Mouse (Mus musculus): Measurements from ENCODE around the gene Vipas39.
"Not testable (repeated sequence)": the region's sequence is repeated elsewhere in the genome, so short reads cannot be mapped to it uniquely, and the experiment has no call there.

Gene Vipas39

DNA sequence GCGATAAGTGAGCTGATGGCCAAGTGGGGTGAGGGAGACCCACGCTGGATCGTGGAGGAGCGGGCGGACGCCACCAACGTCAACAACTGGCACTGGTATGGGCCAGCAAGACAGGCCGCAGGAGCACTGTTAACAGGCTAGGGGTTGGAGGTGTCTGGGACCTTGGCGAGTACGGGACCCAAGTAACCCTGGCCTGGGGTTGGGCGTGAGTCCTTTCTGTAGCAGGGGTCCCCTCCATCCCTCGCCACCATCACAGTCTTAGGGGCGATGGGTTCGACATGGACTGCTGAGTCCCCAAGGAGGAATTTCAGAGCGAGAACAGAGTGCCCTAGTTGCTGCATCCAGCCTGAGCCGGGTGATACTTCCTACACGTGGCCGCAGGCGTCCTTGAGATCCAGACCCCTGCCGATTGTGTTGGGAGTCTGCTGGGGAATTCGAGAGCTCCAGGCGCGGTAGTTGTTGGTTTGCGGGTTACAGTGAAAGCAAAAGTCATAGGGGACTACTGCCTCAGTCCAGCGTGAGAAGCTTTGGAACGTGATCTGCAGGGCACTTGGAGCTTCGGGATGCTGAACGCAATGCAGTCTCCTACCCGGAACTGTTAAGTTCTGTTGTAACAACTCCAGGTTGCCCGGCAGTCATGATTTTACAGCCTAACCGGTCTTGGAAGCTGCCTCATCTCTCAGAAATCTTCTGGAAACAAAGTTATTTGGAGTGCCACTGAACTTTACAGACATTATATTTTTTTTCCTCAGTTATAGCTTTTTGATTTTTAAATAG lies 959 bp upstream of the Vipas39 start:
- peak; percentile 51 for DNase-seq (ENCODE audit: low read depth, low spot score)

DNA sequence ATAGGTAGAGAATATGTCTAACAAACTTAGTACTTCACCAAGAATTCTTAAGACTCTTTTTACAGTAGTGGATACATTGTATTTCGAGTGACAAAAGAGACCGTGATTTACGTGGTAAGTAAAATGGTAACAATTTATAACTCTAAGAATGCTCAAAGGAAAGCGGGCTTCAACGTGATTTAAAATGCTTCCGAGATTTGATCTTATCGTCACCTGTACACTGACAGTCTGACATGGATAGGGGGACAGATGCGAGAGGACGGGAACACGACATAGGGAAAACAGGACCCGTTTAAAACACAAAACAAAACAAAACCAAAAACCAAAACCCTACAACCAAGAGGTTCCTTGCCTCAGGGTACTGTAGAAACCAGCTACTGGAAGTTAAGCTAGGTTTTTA lies 612 bp downstream of the Vipas39 start:
- no peak for DNase-seq (ENCODE audit: low read depth, low spot score)

DNA sequence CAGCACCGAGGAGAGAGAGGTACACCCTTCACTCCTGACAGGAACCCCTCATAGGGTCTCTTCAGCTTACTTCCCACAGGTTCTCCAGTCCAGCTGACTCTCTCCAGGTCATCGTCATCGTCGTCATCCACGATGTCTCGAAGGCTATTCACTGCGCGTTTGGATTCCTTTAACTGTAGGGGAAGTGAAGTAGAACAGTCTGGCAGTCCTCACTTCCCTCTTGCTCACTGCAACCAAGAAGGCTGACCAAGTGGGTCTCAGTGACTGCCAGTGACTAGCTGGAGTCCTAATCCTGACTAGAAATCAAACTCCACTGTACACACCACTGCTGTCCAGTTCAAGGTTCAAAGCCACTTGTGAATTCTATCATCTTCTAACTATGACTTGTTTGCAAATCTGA lies 5.5 kb downstream of the Vipas39 start:
- no peak for DNase-seq (ENCODE audit: low read depth, low spot score)

DNA sequence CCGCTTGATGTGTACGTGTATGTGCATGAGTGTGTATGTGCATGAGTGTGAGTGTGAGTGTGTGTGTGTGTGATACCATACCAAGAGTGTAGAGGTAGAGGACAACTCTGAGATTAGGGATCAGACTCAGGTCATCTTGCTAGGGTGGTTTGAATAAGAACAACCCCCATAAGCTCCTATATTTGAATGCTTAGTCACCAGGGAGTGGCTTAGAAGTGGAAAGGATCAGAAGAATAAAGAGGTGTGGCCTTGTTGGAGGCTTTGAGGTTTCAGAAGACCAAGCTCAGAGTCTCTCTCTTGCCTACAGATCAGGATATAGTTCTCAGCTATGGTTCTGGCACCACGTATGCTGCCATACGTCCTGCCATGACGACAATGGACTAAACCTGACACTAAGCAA lies 9.4 kb downstream of the Vipas39 start:
- peak; percentile 28 for DNase-seq (ENCODE audit: low read depth, low spot score)

DNA sequence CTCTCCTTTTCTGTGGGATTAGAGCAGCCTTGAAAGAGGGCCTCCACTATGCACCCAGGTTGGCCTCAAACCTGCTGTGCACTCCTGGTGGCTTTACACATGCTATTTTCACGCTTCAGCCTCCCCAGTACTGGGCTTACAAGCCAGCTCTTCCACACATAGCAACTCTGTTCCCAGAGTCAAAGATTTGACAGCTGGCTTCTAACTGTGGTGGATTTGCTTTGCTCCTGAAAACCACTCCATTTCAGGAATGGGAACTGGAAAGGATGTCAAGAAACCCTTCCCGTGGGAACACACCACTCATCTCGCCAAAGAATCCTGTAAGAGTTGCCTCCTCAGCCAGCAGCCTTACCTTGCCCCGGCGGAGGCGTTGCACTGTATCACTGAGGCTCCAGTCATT lies 12.2 kb downstream of the Vipas39 start:
- no peak for DNase-seq (ENCODE audit: low read depth, low spot score)

DNA sequence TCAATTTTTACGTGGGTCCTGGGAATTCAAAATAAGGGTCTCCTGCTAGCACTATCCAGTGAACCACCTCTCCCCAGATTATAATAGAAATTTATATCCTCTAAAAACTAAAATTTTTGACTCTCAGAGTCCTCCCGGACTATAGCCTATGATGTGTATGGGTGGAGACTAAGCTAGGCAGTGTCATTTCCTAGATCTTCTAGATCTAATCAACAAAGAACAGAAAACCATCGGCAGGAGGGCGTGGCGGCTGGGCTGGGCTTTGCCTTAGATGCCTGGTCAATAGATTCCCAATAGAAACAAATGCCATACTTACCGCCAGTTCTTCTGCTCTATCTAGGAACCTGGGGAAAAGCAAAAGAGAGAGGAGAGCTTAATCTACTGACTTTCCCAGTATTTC lies 15.9 kb downstream of the Vipas39 start:
- DNase-seq (ENCODE audit: low read depth, low spot score) = no peak

DNA sequence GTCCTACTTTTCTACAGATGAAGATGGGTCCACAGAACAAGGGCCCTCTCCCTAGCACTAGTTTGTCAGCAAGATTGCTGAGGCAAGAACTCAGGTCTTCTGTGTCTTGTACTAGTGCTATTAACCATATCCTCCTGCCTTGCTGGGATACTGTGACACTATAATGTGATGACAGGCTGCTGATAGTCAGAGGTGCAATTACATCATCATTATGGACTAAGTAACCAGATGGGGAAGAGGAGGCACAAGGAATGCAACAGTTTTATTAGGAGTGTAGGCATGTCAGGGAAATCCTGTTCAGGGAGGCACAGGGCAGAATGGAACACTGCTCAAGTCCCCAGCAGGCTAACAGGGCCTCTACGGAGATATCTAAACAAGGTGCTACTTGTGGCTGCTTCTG lies 27.4 kb downstream of the Vipas39 start, which contains the start of gene Noxred1:
Gene Noxred1, minus strand, starts transcription at position 101 of the 400 bp plus-strand sequence.
- DNase-seq (ENCODE audit: low read depth, low spot score) = no peak

DNA sequence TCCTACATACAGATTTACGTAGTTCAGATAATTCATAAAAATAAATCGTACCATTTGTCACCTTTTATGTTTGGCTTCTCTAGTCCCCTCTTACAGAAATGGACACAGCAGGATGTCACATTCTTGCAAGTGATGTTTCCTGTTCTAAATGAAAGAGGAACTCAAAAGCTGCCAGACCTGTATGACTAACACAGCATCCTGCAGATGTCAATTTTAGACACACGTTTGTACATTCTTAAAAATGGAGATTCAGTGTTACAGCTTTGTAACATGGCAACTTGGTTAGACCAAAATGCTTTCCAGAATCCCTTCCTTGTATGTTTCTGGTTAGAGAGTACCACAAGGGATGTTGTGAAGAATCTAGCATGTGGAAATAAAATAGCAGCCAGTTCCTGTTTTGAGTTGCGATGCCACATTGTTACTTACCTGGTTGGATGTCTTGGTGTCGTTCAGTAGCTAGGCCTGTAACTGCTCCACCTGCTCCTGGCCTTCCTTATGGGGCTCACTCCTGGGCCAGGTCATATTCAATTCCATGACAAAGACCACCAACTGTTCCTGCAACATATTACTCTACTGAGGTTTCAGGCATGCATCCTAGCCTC lies 29.1 kb downstream of the Vipas39 start:
- DNase-seq (ENCODE audit: low read depth, low spot score) = no peak

DNA sequence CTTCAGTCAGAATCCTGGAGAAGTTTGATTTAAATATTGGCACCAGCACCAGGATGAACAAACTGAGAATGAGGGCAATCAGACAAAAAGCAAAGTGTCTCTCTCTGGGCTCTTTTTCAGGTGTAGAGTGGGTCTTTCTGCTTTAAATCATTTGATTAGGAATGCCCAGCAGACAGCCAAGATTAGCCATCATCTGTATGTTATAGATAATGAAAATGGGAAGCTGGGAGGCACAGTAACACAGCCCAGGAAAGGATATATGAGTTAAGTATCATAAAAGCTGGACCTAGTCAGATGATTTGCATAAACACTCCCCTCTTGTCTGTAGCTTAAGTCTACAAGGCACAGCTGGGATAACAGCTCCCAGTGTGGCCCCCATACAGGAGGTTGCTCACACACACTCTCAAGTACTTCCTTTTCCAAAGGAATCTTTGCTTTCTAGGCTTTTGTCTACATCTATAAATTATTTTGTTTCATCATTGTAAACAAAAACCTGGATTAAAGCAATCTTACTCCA lies 35.6 kb downstream of the Vipas39 start:
- no peak for DNase-seq (ENCODE audit: low read depth, low spot score)

DNA sequence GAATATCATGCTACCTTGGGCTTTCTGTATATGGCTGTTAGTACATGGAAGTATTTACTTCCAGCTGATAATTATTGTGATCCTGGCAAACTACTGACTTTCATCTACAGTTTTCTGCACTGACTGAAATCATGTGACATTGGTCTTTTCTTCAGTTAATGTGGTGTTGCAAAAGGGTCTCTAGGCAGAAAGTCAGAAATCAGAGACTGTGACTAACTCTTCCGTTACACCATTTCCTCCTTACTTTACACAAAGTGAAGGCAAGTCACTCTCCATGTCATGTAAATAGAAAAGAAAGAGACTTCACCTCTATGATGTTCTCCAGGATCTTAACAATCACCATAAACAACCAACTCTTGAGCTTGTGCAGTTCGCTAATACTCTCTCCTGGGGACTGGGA lies 36.4 kb downstream of the Vipas39 start:
- no peak for DNase-seq (ENCODE audit: low read depth, low spot score)

DNA sequence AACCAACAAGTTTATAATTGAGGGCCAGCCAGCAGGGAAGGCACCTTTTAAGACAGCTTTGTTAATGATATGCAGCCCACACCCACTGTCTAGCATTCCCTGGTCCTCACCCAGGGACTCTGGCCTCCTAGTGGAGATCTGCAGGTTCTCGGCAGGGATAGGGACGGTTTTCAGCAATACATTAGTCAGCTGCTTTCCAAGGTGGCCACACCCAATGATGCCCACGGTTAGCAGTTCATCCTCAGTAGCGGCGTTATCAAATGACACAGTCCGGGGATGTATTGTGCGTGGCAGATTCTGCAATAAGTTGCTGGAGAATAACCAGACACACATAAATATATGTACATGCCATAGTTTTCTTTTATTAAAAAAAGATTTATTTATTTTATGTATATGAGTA lies 39.3 kb downstream of the Vipas39 start:
- peak; percentile 34 for DNase-seq (ENCODE audit: low read depth, low spot score)

DNA sequence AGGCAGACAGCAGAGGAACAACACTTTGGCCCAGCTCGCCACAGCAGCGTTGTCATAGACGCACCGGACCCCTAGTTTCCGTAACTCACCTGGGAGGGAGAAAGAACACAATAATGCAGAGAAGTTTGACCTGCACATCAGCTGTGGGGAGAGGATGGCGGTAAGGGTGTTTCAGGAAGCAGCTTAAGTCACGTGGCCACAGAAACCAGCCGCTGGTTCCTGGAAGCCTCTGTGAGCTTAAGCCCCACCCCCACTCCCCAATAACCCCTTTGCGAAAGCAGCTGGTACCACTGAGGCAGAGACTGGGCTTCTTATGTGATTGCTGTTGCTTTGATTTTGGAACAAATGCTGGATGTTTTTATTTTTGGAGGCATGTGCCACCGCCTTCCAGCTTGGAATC lies 41.1 kb downstream of the Vipas39 start:
- no peak for DNase-seq (ENCODE audit: low read depth, low spot score)

DNA sequence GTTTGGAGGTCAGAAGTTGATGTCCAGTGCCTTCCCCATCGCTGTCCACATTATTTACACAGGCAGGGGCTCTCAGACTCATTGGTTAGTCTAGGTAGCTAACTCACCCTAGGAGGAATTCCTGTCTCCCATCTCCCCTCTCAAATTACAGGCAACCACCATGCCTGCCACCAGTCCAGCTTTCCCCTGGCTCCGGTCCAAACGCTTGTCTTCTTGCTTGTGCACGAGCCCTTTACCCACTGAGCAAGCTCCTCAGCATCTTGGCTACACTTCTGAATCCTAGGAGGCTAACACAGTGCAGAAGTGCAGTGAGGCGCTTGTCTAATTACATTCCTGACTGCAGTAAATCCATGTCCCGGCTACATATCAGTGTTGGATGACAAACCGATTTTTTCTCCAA lies 46.7 kb downstream of the Vipas39 start:
- DNase-seq (ENCODE audit: low read depth, low spot score) = peak; percentile 35

DNA sequence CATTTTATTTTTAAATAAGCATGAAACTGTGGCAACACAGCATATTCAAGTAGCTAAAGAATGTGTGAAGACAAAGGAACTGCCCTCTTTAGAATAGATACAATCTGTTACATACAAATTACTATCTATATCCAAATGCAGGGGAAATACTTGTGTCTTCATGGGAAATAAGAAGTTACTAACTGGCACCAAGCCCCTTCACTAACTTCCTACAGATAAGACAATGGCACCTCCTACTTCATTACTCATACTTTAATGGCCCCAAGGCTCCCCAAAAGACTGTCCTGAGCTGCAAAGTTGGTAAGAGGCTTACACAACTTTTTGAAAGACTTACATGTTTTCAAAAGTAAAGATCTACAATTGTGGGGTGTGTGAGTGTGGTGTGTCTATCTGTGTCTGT lies 48.5 kb downstream of the Vipas39 start:
- DNase-seq (ENCODE audit: low read depth, low spot score) = peak; percentile 21

DNA sequence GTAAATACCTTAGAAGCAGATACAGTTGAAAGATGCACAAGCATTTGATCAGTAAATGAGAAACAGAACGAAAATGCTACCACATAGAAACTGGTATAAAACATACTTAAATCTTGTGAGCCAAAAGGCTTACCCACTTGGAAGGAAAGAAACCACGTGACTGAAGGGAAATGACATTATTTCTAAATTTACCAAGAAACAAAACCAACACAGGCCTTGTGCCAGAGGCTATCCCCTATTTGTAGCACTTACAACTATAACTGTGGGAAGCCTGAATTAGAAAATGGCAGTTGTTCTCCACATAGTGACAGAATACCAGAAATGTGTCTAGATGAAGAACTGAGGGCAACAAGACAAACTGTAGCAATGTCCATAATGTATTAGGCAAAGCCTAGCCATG lies 50.0 kb downstream of the Vipas39 start:
- no peak for DNase-seq (ENCODE audit: low read depth, low spot score)

DNA sequence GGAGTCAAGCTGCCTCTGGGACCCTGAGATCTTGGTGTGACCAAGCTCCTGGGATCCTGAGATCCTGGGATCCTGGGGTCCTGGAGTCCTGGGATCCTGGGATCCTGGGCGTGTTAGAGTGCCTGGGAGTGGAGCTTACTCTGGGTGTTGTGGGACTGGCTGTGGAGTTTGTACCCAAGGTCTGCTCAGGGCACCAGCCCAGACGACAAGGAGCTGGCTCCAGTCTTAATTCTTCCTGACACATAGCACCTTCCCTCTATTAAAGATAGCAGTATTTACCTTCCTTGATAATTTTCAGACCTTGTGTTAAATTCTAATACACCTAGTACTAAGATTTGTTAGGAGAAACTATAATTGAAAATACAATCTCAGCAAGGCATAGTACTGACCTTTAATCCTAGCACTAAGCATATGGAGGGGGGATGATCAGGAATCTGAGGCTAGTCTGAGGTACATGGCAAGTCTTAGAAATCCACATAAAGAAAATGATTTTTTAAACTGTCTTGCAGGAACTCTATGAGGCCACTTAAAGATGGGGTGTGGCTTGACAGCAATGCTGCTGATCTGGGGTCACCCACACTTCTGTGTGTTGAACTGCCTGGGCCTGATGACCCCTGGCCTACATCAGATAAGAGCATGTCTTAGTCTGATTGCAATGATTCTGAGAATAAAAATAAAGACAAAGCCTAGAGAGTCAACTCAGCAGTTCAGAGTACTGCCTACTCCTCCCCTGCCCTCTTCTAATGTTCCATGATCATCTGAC lies 53.0 kb downstream of the Vipas39 start:
- no peak for DNase-seq (ENCODE audit: low read depth, low spot score)

DNA sequence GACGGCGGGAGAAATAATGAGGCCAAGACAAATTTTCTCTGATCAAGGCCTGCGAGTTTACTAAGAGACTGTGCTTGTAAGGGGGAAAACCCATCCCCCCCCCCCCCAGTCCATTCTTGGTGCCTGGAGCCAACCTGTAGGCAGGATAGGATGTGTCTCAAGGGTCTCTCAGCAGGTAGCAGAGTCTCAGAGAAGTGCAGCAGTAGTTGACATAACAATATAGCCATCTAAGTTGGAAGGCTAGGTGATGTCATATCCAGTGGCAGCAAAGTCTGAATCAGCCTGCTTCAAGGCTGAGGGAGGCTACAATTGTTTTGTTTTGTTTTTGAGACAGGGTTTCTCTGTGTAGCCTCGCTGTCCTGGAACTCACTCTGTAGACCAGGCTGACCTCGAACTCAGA lies 60.3 kb downstream of the Vipas39 start:
- DNase-seq (ENCODE audit: low read depth, low spot score) = not testable (repeated sequence)

DNA sequence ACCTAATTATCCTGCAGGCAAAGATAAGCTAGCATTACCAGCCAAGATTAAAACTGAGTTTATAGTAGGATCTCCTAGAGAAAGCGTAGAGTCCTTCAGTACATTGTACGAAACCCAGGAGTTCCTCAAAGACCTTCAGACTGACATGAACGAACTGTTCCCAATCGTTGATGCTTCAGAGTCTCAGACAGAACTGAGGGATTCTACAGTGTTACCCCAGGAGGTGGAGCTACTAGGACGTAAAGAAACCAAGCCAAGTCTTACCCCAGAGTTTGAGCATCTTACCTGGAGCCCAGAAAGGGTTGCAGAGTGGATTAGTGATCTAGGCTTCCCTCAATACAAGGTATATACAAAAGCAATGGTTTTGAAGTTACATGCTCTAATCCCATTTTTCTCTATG lies 64.4 kb downstream of the Vipas39 start:
- DNase-seq (ENCODE audit: low read depth, low spot score) = no peak

DNA sequence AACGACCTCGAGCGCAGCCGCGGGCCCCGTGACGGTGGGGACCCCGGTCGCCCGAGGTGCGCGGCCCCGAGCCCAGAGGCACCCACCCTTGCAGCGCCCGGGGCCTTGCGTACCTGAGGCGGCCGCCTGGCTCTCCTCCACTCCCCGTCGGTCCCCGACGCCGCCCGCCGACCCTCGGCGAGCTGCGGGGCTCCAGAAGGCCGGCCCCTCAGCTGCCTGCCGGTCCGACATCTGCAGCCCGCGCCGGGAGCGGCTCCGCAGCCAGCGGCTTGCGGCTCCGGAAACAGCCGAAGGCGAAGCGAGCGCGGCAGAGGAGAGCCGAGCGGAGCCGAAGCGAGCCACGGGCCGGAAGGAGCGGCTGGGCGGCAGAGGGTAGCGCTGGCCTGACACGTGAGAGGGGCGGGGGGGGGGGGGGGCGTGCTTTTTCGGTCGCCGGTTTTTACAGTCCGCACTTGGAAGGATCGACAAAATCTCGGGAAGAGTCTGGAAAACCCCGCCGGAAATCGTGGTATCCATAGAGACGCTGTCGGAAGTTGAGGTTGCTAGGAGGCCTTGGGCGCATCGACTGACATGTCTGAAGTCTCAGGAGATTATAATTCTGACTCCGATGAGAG lies 66.0 kb downstream of the Vipas39 start, which contains the start of gene Tmed8:
Gene Tmed8, minus strand, starts transcription at position 482 of the 614 bp plus-strand sequence.
- DNase-seq (ENCODE audit: low read depth, low spot score) = peak; percentile 88

DNA sequence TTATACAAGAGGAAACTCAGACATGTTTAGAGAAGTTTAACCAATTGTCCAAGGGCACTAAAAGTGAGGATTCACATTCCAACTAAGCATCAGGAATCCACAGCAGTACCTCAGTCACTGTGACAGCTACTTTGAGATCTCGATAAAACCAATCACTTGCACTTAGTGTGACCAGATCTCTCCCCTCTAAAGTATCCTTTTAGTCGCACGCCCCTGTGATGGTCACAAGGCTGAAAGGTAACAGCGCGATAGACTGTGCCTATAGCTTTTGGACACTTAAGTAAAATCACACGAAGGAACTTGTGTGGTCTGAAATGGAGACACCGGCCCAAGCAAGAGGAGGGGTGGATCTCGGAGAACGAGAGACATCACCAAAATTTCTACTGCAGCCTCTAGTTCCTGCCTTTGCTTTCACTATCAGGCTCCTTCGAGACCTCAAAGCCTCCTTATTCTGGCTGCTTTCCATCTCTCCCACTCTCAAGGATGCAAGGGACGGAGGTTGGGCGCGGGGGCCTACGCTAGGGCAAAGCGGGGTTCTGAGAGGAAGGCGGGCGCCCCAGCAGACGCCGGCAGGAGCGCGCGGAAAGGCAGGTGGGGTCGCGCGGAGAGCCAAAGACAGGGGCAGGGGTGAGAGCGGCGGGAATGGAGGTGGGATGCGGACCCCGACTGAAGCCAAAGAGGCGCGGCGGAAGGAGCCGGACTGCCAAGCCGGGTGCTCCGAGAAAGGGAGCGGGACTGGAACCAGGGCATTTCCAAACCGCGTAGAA lies 66.7 kb downstream of the Vipas39 start, which contains the start of gene Samd15:
Gene Samd15, plus strand, starts transcription at position 518 of the 767 bp plus-strand sequence.
- peak; percentile 48 for DNase-seq (ENCODE audit: low read depth, low spot score)

DNA sequence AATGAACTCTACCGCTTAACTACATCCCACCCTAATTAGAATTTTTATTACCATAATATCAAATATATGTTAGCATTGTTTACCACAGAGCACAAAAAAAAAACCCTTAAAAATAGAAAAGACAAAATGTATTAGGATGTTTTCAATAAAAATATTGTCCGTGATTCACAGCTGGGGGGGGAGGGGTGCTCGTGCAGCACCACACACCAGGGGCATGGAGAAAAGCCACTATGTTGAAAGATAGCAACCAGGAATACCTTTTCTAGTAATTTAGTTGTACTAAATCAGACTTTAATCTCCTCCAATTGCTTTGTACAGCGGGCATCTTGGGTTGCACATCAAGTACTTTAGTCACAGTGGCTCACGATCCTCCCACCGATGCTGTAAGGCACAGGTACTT lies 67.3 kb downstream of the Vipas39 start:
- no peak for DNase-seq (ENCODE audit: low read depth, low spot score)

All from 3T3-L1 (cell line).